Mouse (Mus musculus) limb, embryonic 14.5 days (tissue): Measurements from ENCODE around the gene Gas2. TPM values are rescaled to one million over a fixed set of nuclear protein-coding genes. Genes with fewer than 3 reads are reported as not detected.

Experiments used
- ATAC-seq: fragments of 200-750 bp; cut with Nextera tagmentation; 2 replicates; pipeline ENCODE4 v1.8.0; 2017; ENCODE audit warnings: low read depth, moderate number of reproducible peaks, moderate TSS enrichment; ENCODE audit not compliant: low FRiP score
- DNase-seq: peaks from one replicate; pipeline ENCODE4 v3.0.0-alpha.2; 2015; ENCODE audit warnings: low spot score
- H3K27ac ChIP-seq: fragments of 300-500 bp; sonication (generic); replicated peaks from 2 replicates; pipeline ENCODE4 v1.5.1; 2014; ENCODE audit warnings: low read depth, mild to moderate bottlenecking, low read length, moderate library complexity, mixed read lengths
- H3K27me3 ChIP-seq: fragments of 300-500 bp; sonication (generic); 2 replicates; pipeline ENCODE4 v1.6.1; 2014; ENCODE audit warnings: low read length, mixed read lengths; ENCODE audit not compliant: control insufficient read depth, insufficient read depth
- H3K36me3 ChIP-seq: fragments of 300-500 bp; sonication (generic); 2 replicates; pipeline ENCODE4 v1.6.1; 2014; ENCODE audit warnings: mild to moderate bottlenecking, low read length, moderate library complexity, mixed read lengths; ENCODE audit not compliant: control insufficient read depth, insufficient read depth
- H3K4me1 ChIP-seq: fragments of 300-500 bp; sonication (generic); 2 replicates; pipeline ENCODE4 v1.6.1; 2014; ENCODE audit warnings: antibody characterized with exemption, low read length, mixed read lengths; ENCODE audit not compliant: control insufficient read depth, insufficient read depth
- H3K4me2 ChIP-seq: fragments of 300-500 bp; sonication (generic); replicated peaks from 2 replicates; pipeline ENCODE4 v1.6.1; 2014; ENCODE audit warnings: low read depth, mild to moderate bottlenecking, low read length, moderate library complexity; ENCODE audit not compliant: severe bottlenecking
- H3K4me3 ChIP-seq: fragments of 300-500 bp; sonication (generic); replicated peaks from 2 replicates; pipeline ENCODE4 v1.5.1; 2014; ENCODE audit warnings: low read length
- H3K9ac ChIP-seq: fragments of 300-500 bp; sonication (generic); 2 replicates; pipeline ENCODE4 v1.6.1; 2014; ENCODE audit warnings: mild to moderate bottlenecking, low read depth, low read length, moderate library complexity; ENCODE audit not compliant: severe bottlenecking
- H3K9me3 ChIP-seq: fragments of 300-500 bp; sonication (generic); 2 replicates; pipeline ENCODE4 v1.6.1; 2016; ENCODE audit warnings: low read length; ENCODE audit not compliant: control insufficient read depth
- POLR2A ChIP-seq: fragments of 200-500 bp; IDR thresholded peaks from 2 replicates; pipeline ENCODE4 v1.8.0; 2012; ENCODE audit warnings: inconsistent platforms, mild to moderate bottlenecking, moderate library complexity, borderline replicate concordance; ENCODE audit not compliant: insufficient read depth, insufficient read length; ENCODE audit errors: extremely low read depth
- WGBS: fragments of 180-500 bp; shearing (Covaris S2); extraction: QIAGEN DNeasy Blood & Tissue Kit; methylation state at CpG from one replicate; pipeline ENCODE4 v1.1.7; 2014; 5-methylcytosine and 5-hydroxymethylcytosine counted together
- polyA plus RNA-seq, 2 experiments: library from polyadenylated mRNA; depleted of rRNA in 1 of 2; stranded (reverse) in 1 of 2; unstranded in 1 of 2; fragments of >200 nt; fragmentation: Nextera tagmentation in 1 of 2; extraction: Ambion mirVana in 1 of 2; gene quantifications; 2 replicates each; pipeline versions ENCODE4 v1.2.1 to v1.2.3; 2012 to 2014

Gas2 gene
- polyA plus RNA-seq, 2 experiments = 178 to 211 TPM

DNA sequence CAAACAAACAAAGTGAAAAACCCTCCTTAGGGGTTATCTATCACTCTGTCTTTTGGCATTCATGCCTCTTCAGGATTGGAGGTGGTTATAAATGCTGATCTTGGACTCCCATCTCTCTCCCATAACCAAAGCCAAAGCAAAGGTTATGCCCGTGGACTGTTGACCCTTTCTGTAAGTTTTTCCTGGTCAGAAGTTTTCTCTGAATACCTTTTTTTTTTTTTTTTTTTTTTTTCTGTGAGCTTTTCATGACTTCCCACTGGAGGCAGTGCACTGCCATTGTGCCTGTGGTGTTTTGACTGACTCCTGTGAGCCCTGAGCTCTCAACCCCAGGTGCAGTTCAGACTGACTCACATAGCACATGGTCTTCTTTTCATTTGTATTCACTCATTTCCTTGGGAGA, 6.2 kb downstream of the Gas2 start:
- DNase-seq = no peak
- Histone ChIP-seq H3K27me3 (no peaks in the 10 kb centered on the region), H3K9ac (no peak overlapping the region), H3K4me1 (peaks cover 22% of the 10 kb centered on the region), H3K27ac (no peak overlapping the region), H3K4me2 (no peak overlapping the region), H3K9me3 (no peaks in the 10 kb centered on the region), H3K36me3 (no peaks in the 10 kb centered on the region), H3K4me3 (no peak overlapping the region)
- ATAC-seq = no peak
- TF ChIP-seq POLR2A = no peak
- 75% methylated on average over 1 of the region's 1 CpGs for WGBS

DNA sequence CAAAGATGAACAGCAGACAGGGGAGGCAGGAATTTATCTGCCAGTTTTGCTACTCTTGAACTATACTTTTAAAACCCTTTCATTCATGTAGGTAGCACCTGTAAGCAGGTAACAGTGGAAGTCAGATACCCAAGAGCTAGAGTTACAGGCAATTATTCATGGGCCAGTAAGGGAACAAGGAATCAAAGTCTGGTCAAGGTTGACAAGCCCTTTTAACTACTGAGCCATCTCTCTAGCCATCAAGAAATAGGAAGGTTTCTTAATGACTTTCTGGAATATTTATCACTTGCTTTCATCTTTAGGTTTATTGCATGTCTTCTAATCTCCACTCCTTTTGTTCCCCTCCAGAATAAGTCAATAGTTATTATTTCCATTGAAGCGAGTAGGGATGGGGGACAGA, 10.2 kb downstream of the Gas2 start:
- no peaks in the 10 kb centered on the region for H3K4me1 ChIP-seq
- no peaks in the 10 kb centered on the region for H3K36me3 ChIP-seq
- H3K4me2 ChIP-seq = no peak overlapping the region
- H3K4me3 ChIP-seq = no peak overlapping the region
- no peak for DNase-seq
- ATAC-seq = no peak
- no peak overlapping the region for H3K27ac ChIP-seq
- no peaks in the 10 kb centered on the region for H3K27me3 ChIP-seq
- TF ChIP-seq POLR2A = no peak
- WGBS = 97% methylated on average over 1 of the region's 1 CpGs
- no peaks in the 10 kb centered on the region for H3K9me3 ChIP-seq
- H3K9ac ChIP-seq = no peak overlapping the region

DNA sequence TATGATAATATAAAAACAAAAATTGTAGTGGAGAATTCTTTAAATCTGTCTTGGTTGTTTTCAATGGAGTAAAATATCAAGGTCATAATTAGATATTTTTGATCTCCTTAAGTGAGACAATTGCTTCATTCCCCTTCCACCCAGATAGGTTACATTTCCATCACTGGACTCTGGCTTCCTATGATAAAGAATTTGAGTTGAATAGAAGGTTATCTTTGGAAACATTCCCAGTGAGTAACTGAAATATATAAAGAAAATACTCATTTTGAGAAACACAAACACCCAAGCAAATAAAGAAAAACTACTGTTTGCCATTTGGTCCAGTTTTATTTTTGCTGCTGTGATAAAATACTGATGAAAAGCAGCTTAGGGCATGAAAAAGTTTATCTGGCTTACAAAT, 10.8 kb downstream of the Gas2 start:
- Histone ChIP-seq H3K4me3 (no peak overlapping the region), H3K36me3 (no peaks in the 10 kb centered on the region), H3K9me3 (no peaks in the 10 kb centered on the region), H3K27ac (no peak overlapping the region), H3K4me2 (no peak overlapping the region), H3K27me3 (no peaks in the 10 kb centered on the region), H3K4me1 (no peaks in the 10 kb centered on the region), H3K9ac (no peak overlapping the region)
- ATAC-seq (no peak), DNase-seq (no peak)
- no peak for TF ChIP-seq POLR2A

DNA sequence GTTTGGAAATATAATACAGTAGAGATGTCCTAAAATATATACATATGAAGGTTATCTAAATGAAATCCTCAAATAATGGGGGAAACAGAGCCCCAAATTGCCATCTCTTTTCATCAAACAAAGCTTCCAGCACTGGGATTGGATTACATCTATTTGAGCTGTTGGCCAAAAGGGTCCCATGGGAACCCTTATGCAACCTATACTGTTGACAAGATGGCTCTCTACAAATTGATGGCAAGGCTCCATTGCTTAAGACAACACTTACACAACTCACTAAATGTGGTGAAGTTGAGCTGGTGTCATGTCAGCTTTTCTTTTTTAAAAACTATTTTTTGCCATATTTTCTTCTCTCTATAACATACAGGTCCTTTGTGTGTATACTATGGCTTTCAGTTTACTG, 14.5 kb downstream of the Gas2 start:
- Histone ChIP-seq H3K4me1 (peaks cover 13% of the 10 kb centered on the region; the same call in 1 of the 2 replicates), H3K36me3 (no peaks in the 10 kb centered on the region), H3K9me3 (no peaks in the 10 kb centered on the region), H3K27ac (no peak overlapping the region), H3K27me3 (no peaks in the 10 kb centered on the region), H3K9ac (no peak overlapping the region), H3K4me3 (no peak overlapping the region), H3K4me2 (no peak overlapping the region)
- TF ChIP-seq POLR2A = no peak
- ATAC-seq (no peak), DNase-seq (no peak)

DNA sequence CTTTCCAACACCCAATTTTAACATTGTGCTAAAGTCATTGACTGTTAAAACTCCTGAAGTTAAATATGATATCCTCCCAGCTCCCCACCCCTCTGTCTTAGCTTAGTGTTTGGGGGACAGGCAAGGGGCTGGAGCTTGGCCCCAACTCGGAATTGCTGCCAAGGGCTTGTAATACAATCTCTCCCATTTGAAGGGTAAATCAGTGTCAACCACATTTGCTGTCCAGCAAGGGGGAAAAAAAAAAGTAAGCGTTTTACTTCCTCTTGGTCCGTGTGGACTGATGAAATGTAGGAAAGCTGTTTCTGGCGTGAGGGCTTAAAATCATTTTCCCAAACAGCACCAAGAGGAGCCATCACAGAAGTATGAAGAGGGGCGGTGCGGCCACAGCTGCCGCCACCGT, 16.9 kb downstream of the Gas2 start:
- 0% methylated on average over 8 of the region's 8 CpGs for WGBS
- ATAC-seq = peak; percentile 82
- H3K4me3 ChIP-seq = peak overlapping the region; percentile 52
- no peaks in the 10 kb centered on the region for H3K9me3 ChIP-seq
- peaks cover 14% of the 10 kb centered on the region; the same call in 1 of the 2 replicates for H3K4me1 ChIP-seq
- H3K9ac ChIP-seq = peak overlapping the region; percentile 71
- H3K27me3 ChIP-seq = no peaks in the 10 kb centered on the region
- no peak for TF ChIP-seq POLR2A
- no peaks in the 10 kb centered on the region for H3K36me3 ChIP-seq
- peak; percentile 89 for DNase-seq
- H3K27ac ChIP-seq = peak overlapping the region; percentile 97
- peak overlapping the region; percentile 66 for H3K4me2 ChIP-seq
